Mouse (Mus musculus): ENCODE data around the gene Cct8. TPM values are rescaled to one million over a fixed set of nuclear protein-coding genes. Genes with fewer than 3 reads are reported as not detected.
"Not testable (repeated sequence)": the region's sequence is repeated elsewhere in the genome, so short reads cannot be mapped to it uniquely, and the experiment has no call there.

The Cct8 gene
- total RNA-seq (2017): 182 and 194 TPM in 2 replicates

- peak; percentile 97 for ATAC-seq (ENCODE audit: extremely low read depth, insufficient number of reproducible peaks, low FRiP score, poor library complexity, severe bottlenecking)
These were observed at the start of gene Cct8 for GRCm38 (mm10) chr16:87495716-87496447. Gene Cct8 (minus strand): TSS chr16:87495873.

DNA sequence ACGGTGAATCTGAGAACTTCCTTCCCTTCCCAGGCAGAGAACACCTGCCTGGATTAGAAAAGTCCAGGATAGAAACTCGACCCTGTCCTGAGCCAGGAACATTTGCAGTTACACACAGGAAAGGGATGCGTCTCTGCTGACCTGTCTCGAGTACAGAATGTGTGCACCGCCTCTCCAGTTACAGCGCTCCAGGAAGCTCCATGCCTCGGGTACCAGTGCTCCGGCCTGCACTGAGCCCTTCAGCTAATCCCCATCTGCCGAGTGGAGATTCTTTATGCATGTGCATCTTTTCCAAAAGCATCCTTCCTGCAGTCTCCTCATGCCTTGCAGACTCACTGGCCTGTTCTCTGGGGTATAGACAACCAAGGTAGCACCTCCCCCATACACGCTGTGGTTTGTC, 33.1 kb upstream of the Cct8 start:
- no peak for ATAC-seq (ENCODE audit: extremely low read depth, insufficient number of reproducible peaks, low FRiP score, poor library complexity, severe bottlenecking)

DNA sequence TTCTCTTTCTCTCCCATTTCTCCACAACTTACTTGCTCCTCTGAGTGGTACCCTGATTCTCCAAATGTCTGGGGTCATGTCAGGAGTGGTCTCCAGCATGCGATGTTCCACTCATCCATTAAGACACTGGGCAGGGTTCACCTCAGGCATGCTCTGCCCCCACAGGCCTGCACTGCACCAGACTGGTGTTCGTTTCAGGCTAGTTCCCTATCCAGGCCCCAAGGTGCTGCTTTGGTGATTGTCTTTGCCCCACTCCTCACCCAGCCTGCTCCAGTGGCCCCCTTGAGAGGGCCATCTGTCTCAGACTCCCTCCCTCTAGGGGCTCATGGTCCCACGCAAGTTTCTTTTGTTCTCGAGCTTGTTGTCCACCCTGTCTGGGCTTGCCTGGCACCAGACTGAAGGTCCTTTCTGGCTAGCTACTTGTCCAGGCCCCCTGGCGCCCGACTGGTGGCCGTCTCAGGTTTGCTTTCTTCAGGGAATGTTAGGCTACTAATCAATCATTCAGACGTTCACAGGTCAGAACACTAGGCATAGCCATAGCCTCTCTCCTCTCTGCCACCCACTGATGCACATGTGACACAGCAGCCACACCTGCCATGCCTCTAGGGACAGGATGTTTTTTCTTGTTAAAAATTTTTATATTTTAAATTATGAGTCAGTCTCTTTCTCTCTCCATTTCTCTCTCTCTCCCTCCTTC, 32.0 kb upstream of the Cct8 start:
- ATAC-seq (ENCODE audit: extremely low read depth, insufficient number of reproducible peaks, low FRiP score, poor library complexity, severe bottlenecking): no peak

- no peak for ATAC-seq (ENCODE audit: extremely low read depth, insufficient number of reproducible peaks, low FRiP score, poor library complexity, severe bottlenecking)
These were observed 28.6 kb upstream of the Cct8 start for GRCm38 (mm10) chr16:87524228-87524627.

DNA sequence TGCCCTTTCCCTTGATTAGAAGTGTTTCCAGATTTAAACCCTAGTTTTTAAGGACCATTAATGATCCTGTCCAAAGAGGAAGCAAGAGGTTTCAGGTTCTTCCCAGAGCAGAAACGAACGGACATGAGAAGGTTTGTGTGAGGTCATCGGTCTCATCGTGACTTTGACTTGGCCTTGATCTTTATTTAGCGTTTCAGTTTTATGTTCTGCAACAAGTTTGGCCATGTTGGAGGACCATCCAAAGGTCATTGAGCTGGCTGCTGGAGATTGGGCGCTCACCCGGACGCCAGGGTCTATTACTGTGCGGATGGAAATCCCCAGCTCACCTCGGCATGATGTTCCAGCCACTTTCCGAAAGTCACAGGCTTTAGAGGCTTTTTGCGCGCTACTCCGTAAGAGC, 16.7 kb upstream of the Cct8 start:
- no peak for ATAC-seq (ENCODE audit: extremely low read depth, insufficient number of reproducible peaks, low FRiP score, poor library complexity, severe bottlenecking)

- no peak for ATAC-seq (ENCODE audit: extremely low read depth, insufficient number of reproducible peaks, low FRiP score, poor library complexity, severe bottlenecking)
These were observed 16.0 kb upstream of the Cct8 start for GRCm38 (mm10) chr16:87511706-87512105.

- 0 out of 2 replicates have a peak, but pooled peaks have one; percentile 9 for ATAC-seq (ENCODE audit: extremely low read depth, insufficient number of reproducible peaks, low FRiP score, poor library complexity, severe bottlenecking)
These were observed 5.8 kb upstream of the Cct8 start for GRCm38 (mm10) chr16:87501304-87502078.

DNA sequence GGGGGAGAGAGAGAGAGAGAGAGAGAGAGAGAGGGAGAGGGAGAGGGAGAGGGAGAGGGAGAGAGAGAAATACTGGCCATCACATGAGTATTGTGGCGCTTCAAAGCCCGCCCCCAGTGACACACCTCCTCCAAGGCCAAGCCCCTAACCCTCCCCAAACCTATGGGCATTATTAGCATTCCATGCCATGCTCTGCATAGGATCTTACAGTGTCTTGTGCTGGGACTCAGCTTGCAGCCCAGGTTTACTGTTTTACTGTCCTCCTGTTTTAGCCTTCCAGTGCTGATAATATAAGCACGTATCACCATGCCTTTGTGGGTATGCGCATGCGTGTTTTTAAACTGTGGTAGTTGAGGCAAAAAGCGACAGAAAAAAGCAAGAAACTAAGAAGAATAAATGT, 3.9 kb upstream of the Cct8 start:
- no peak for ATAC-seq (ENCODE audit: extremely low read depth, insufficient number of reproducible peaks, low FRiP score, poor library complexity, severe bottlenecking)

DNA sequence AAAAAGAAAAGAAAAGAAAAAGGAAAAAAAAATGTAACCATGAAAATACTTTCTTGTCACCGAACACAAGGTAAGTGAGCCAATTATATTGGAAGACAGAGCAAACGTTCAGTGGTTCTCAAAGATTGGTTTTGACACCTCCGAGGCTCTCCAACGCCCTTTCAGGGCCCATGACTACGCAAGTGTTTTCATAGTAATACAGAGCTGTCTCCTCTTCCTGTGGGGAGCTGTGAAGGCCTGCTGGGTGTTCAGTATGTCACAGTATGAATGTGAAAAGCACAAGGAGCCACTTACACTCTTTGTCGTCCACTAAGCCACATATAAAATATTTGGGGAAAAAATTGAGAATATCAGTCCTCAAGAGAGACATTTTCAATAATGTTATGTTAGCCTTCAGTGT, 1.5 kb upstream of the Cct8 start:
- no peak for ATAC-seq (ENCODE audit: extremely low read depth, insufficient number of reproducible peaks, low FRiP score, poor library complexity, severe bottlenecking)

DNA sequence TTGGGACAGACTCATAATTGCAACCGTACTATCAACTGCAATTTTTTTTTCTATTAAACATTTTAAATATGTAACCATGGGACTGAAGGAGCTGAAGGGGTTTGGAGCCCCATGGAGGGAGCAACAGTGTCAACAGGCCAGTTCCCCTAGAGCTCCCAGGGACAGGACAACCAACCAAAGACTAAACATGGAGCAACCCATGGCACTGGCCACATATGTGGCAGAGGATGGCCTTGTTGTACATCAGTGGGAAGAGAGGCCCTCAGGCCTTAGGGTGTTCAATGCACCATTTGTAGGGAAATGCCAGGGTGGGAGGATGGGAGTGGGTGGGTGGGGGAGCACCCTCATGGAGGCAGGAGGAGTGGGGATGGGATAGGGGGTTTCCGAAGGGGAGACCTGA, 1.1 kb upstream of the Cct8 start:
- no peak for ATAC-seq (ENCODE audit: extremely low read depth, insufficient number of reproducible peaks, low FRiP score, poor library complexity, severe bottlenecking)

- ATAC-seq (ENCODE audit: extremely low read depth, insufficient number of reproducible peaks, low FRiP score, poor library complexity, severe bottlenecking): no peak
These were observed 568 bp downstream of the Cct8 start for GRCm38 (mm10) chr16:87494955-87495655.

- not testable (repeated sequence) for ATAC-seq (ENCODE audit: extremely low read depth, insufficient number of reproducible peaks, low FRiP score, poor library complexity, severe bottlenecking)
These were observed 3.4 kb downstream of the Cct8 start for GRCm38 (mm10) chr16:87492191-87492792.

- ATAC-seq (ENCODE audit: extremely low read depth, insufficient number of reproducible peaks, low FRiP score, poor library complexity, severe bottlenecking): no peak
These were observed 7.1 kb downstream of the Cct8 start for GRCm38 (mm10) chr16:87488605-87489004.

DNA sequence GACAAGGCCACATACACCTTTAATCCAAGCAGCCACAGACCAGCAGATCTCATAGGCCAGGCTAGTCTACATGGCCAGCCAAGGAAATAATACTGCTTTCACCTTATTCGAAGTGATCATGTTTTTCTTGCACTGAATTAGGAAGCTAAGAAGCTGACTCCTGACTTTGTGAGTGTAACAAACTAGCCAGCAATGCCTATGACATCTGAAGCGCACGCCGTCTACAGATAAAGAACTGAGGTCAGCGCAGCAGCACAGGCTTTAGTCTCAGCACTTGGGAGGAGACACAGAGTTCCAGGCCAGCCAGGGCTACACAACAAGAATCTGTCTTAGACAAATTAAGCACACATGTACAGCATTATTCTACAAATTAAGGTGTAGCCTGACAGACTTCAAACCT, 8.9 kb downstream of the Cct8 start:
- ATAC-seq (ENCODE audit: extremely low read depth, insufficient number of reproducible peaks, low FRiP score, poor library complexity, severe bottlenecking): no peak

GRCm38 (mm10) chr16:87484367-87484766, 11.3 kb downstream of the Cct8 start:
- ATAC-seq (ENCODE audit: extremely low read depth, insufficient number of reproducible peaks, low FRiP score, poor library complexity, severe bottlenecking): no peak

GRCm38 (mm10) chr16:87470579-87470978, 25.1 kb downstream of the Cct8 start:
- no peak for ATAC-seq (ENCODE audit: extremely low read depth, insufficient number of reproducible peaks, low FRiP score, poor library complexity, severe bottlenecking)

GRCm38 (mm10) chr16:87458752-87459151, 36.9 kb downstream of the Cct8 start:
- ATAC-seq (ENCODE audit: extremely low read depth, insufficient number of reproducible peaks, low FRiP score, poor library complexity, severe bottlenecking): no peak

- ATAC-seq (ENCODE audit: extremely low read depth, insufficient number of reproducible peaks, low FRiP score, poor library complexity, severe bottlenecking): peak; percentile 49
These were observed 40.5 kb downstream of the Cct8 start for GRCm38 (mm10) chr16:87455180-87455611.

Data from neutrophil, adult 5-6 weeks (primary cell).